Mouse (Mus musculus): ENCODE results near the gene Fam171a1. TPM values are rescaled to one million over a fixed set of nuclear protein-coding genes. Genes with fewer than 3 reads are reported as not detected.

The Fam171a1 gene
- polyA plus RNA-seq, 1 experiment from 2014 or later, result 31.2 TPM

DNA sequence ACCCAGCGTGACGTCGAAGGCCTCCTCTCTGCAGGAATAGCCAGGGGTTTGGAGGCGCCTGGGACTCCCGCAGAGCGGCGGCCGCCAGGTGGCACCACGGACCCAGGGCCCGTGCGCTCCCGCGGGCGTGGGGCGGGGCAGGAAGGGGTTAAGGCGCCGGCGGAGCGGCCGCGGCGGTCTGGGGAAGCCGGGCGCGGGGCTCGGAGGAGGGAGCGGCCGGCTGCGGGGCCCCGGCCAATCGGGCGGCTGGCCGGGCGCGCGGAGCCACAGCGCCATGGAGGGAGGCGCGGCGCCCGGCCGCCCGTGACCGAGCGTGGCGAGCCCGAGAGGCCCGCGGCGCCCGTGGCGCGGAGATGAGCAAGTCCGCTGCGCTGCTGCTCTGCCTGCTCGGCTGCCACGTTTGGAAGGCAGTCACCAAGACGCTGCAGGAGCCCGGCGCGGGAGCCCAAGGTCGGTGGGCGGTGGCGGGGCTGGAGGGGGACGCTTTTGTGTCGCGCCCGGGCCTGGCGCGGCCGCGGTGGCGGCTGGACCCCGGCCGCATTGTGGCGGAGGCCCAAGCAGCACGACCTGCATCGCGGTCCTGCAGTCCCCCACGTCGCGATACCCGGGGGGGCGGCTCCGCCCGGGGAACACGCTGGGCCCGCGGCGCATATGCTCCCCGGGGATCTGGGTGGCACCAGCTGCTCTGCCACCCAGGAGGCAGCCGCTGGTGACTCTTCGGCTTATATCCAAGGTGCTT, 4.3 kb downstream of the Fam171a1 start:
- under 1% methylated on average over 88 of the region's 93 CpGs for WGBS
- peak overlapping the region; percentile 66 for H3K4me2 ChIP-seq (replicated peaks)
- H3K9ac ChIP-seq (replicated peaks), result peak overlapping the region; percentile 88
- no peaks in the 10 kb centered on the region for H3K36me3 ChIP-seq
- ATAC-seq (replicated peaks), result peak; percentile 93
- no peaks in the 10 kb centered on the region for H3K9me3 ChIP-seq
- H3K4me3 ChIP-seq, result peak overlapping the region; percentile 88
- no peaks in the 10 kb centered on the region for H3K27me3 ChIP-seq
- H3K27ac ChIP-seq (replicated peaks), result peak overlapping the region; percentile 92
- H3K4me1 ChIP-seq, result peaks cover 25% of the 10 kb centered on the region

DNA sequence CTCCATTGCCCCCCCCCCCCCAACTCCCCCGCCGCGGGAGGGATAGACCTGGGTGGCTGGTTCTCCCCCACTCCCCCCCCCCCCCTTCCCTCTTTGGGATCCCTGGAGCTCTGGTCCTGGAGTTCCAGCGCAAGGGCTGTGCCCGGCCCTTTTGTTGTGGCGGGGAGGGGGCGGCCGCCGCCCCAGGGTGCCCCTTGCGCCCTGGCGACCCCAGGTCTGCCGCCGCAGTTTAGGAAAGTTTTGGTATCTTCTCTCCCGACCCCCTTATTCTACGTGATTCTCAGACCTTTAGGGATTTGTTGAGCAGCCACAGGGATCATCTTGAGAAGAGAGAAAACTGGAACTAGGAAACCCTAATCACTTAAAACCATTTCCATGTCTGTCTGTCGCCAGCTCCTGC, 4.9 kb downstream of the Fam171a1 start:
- Histone ChIP-seq H3K9ac (replicated peaks) (peak overlapping the region; percentile 88), H3K27me3 (no peaks in the 10 kb centered on the region), H3K4me2 (replicated peaks) (peak overlapping the region; percentile 66), H3K27ac (replicated peaks) (peak overlapping the region; percentile 92), H3K4me3 (peak overlapping the region; percentile 88), H3K36me3 (no peaks in the 10 kb centered on the region), H3K9me3 (no peaks in the 10 kb centered on the region), H3K4me1 (peaks cover 25% of the 10 kb centered on the region)
- WGBS, result 0% methylated on average over 15 of the region's 16 CpGs
- ATAC-seq (replicated peaks), result peak; percentile 37; the same call in 1 of the 2 replicates

DNA sequence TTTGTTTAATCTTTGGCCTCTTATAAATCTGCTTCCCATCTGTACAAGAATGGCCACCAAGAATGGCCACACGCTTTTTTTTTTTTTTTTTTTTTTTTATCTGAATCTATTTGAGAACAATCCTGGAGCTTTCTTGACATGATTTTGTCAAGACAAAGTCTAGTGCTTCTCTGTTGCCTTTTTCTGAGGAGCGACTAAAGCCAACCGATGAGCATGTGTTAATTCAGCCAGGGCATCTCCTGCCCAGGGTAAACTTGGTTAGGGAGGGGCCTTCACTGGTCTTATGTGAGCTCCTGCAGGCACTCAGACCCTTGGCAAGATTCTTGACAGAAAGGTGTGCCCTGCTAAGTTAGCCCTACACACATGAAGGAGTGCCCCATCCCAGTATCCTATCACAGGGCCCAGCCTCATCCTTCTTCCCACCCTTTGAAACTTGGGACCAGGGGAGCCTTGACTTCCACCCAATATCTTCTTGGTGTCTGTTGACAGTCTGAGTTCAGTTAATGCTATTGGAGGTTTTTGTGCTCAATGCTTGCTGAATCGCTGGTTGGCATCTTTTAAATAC, 5.4 kb downstream of the Fam171a1 start:
- no peak for ATAC-seq (replicated peaks)
- WGBS, result 16% methylated on average over 4 of the region's 4 CpGs
- H3K9me3 ChIP-seq, result no peaks in the 10 kb centered on the region
- peaks cover 25% of the 10 kb centered on the region for H3K4me1 ChIP-seq
- H3K4me3 ChIP-seq, result peak overlapping the region; percentile 88
- peak overlapping the region; percentile 66 for H3K4me2 ChIP-seq (replicated peaks)
- peak overlapping the region; percentile 92; the same call in 1 of the 2 replicates for H3K27ac ChIP-seq (replicated peaks)
- no peaks in the 10 kb centered on the region for H3K36me3 ChIP-seq
- H3K9ac ChIP-seq (replicated peaks), result peak overlapping the region; percentile 88
- H3K27me3 ChIP-seq, result no peaks in the 10 kb centered on the region

DNA sequence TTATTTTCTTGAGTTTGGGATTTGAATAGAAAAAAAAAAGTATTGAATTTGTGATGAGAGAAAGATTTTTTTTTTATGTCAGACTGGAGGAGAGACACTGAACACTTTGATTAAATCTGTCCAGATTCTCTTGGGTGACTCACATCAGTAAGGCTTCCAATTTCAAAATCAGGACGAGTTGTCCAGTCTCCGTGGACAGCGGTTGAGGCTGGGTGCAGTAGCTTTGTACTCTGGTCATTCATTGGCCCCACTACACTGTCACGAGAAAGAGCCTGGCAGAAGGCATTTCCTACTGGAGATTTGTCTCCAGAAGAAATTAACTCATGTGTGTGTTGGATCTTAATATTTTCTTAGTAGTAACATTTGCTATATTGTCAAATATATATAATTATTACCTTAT, 8.5 kb downstream of the Fam171a1 start:
- Histone ChIP-seq H3K27ac (replicated peaks) (no peak overlapping the region), H3K4me3 (no peak overlapping the region), H3K4me1 (peaks cover 28% of the 10 kb centered on the region), H3K36me3 (no peaks in the 10 kb centered on the region), H3K4me2 (replicated peaks) (no peak overlapping the region), H3K27me3 (no peaks in the 10 kb centered on the region), H3K9me3 (no peaks in the 10 kb centered on the region), H3K9ac (replicated peaks) (no peak overlapping the region)
- 81% methylated on average over 4 of the region's 4 CpGs for whole genome bisulfite sequencing
- no peak for ATAC-seq (replicated peaks)

DNA sequence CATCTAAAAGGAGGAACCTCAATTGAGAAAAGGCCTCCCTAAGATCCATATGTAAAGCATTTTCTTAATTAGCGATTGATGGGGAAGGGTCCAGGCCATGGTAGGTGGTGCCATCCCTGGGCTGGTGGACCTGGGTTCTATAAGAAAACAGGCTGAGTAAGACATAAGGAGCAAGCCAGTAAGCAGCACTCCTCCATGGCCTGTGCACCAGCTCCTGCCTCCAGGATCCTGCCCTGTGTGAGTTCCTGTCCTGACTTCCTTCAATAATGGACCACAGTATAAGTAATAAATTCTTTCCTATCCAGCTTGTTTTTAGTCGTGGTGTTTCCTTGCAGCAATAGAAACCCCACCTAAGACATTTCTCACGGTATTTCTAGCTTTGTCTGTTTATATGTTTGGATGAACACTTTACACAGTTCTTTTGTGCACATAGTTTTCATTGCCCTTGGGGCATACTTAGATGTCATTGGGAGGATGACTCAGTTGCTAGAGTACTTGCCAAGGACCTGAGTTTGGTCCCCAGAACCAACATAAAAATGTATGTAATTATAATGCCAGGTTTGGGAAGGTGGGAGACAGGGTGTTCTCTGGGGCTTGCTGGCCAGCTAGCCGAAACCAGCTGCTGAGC, 13.3 kb downstream of the Fam171a1 start:
- no peak overlapping the region for H3K9ac ChIP-seq (replicated peaks)
- ATAC-seq (replicated peaks), result no peak
- no peaks in the 10 kb centered on the region for H3K27me3 ChIP-seq
- H3K36me3 ChIP-seq, result no peaks in the 10 kb centered on the region
- H3K4me1 ChIP-seq, result 0 out of 2 replicates have a peak, but pooled peaks cover 3% of the 10 kb centered on the region
- H3K4me3 ChIP-seq, result no peak overlapping the region
- H3K27ac ChIP-seq (replicated peaks), result no peak overlapping the region
- H3K9me3 ChIP-seq, result no peaks in the 10 kb centered on the region
- no peak overlapping the region for H3K4me2 ChIP-seq (replicated peaks)
- WGBS, result 90% methylated on average over 4 of the region's 4 CpGs

DNA sequence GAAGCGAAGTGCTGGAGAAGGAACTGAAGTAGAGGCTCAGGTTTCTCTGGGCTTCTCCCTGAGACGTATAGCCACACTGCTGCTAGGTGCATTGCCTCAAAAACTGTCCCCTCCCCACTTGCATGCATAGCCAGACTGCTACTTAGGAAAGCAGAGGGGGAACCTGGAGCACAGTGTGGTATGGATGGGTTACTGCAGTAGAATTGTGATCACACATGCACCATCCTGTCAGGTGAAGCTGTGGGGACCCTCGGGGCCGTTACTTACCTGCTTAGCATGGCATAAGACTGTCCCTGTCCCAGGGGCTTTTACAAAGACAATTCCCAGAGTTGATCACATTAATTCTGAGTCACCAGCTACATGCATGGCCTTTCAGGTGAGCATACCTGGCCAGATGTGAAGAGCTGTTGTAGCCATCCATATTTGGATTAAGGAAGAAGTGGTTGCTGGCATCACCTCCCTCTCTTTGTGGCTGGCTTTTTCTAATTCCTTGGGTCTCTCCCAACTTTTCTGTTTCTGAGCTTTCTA, 14.4 kb downstream of the Fam171a1 start:
- H3K4me3 ChIP-seq, result no peak overlapping the region
- 72% methylated on average over 4 of the region's 4 CpGs for WGBS
- H3K9ac ChIP-seq (replicated peaks), result no peak overlapping the region

DNA sequence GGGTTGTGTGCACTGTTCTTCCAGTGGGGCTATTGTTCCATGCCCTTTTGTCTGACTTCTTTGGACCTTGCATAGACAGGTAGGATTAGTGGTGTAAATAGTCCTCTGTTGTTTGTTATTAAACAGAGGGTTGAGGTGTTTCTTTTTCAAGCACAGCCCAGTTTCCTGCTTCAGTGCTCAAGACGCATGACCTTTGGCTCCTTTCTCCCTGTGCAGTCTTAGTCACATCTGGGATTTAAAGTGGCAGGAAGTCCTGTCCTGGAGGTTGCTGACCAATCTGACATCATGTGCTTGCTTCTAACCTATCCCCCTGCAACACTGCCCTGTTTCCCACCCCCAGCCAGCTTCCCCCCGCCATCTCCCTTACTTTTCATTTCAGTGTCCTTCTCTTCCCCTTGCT, 14.9 kb downstream of the Fam171a1 start:
- Histone ChIP-seq H3K9ac (replicated peaks) (no peak overlapping the region), H3K4me2 (replicated peaks) (no peak overlapping the region), H3K9me3 (no peaks in the 10 kb centered on the region), H3K4me1 (peaks cover 6% of the 10 kb centered on the region; the same call in 1 of the 2 replicates), H3K36me3 (no peaks in the 10 kb centered on the region), H3K27me3 (no peaks in the 10 kb centered on the region), H3K27ac (replicated peaks) (no peak overlapping the region), H3K4me3 (no peak overlapping the region)
- no peak for ATAC-seq (replicated peaks)
- WGBS, result 67% methylated on average over 2 of the region's 2 CpGs

More for the DNA sequence above, 14.4 kb downstream of the Fam171a1 start:
- H3K27me3 ChIP-seq, result no peaks in the 10 kb centered on the region
- H3K9me3 ChIP-seq, result no peaks in the 10 kb centered on the region
- ATAC-seq (replicated peaks), result no peak
- no peaks in the 10 kb centered on the region for H3K36me3 ChIP-seq
- no peak overlapping the region for H3K27ac ChIP-seq (replicated peaks)
- peaks cover 6% of the 10 kb centered on the region; the same call in 1 of the 2 replicates for H3K4me1 ChIP-seq
- no peak overlapping the region for H3K4me2 ChIP-seq (replicated peaks)

DNA sequence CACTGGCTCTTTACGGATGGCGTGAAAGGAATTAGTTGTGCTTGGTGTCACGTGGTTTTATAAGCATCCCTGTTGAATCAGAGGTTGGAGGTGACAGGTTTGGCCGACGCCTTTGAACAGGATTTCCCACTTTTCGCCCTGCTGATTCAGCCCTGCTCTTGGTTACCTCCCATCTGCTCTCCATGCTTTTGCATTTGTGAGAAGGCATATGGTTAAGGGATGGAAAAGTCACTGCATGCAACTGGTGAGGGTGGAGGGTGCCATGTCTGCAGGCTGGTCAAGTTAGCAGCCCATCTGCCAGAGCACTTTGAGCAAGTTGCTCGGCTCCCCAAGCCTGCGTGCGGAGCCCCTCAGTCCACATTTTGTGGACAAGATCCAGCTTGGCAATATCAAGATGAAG, 18.4 kb downstream of the Fam171a1 start:
- Histone ChIP-seq H3K9me3 (no peaks in the 10 kb centered on the region), H3K27me3 (no peaks in the 10 kb centered on the region), H3K36me3 (no peaks in the 10 kb centered on the region), H3K4me3 (no peak overlapping the region), H3K4me2 (replicated peaks) (no peak overlapping the region), H3K27ac (replicated peaks) (no peak overlapping the region), H3K4me1 (peaks cover 11% of the 10 kb centered on the region), H3K9ac (replicated peaks) (no peak overlapping the region)
- 62% methylated on average over 9 of the region's 9 CpGs for WGBS
- peak; percentile 39; the same call in 1 of the 2 replicates for ATAC-seq (replicated peaks)

DNA sequence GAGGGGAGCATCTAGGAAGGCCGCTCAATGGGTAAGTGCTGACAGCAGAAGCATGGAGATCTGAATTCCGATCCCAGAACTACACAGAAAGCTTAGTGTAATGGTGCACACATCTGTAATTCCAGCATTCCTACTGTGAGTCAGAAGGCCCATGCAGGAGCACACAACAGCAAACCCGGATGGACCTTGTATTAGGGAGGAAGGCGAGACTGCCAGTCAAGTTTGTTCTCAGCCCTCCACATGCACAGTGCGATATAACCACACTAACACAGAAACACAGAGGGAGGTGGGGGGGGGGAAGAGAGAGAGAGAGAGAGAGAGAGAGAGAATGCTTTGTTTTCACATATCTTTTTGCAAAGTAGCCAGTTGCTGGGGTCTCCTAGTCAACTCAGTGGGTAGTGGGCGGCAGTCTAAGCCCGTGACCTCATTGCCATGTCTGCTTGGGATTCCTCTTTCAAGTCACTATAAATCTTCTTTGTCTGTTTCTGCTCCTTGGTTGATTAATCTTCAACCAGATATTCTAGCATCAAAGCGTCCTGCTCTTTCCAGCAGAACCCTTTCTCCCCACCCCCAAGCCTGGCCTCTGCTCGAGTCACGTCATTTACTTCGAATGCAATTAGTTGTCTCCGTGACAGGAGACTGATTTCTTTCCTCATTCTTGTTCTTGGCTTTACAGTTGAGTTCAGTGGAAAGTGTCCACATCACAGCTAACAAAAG, 20.7 kb downstream of the Fam171a1 start:
- 35% methylated on average over 12 of the region's 12 CpGs for WGBS
- H3K27me3 ChIP-seq, result no peaks in the 10 kb centered on the region
- no peak overlapping the region for H3K9ac ChIP-seq (replicated peaks)
- H3K36me3 ChIP-seq, result no peaks in the 10 kb centered on the region
- H3K4me3 ChIP-seq, result no peak overlapping the region
- H3K4me1 ChIP-seq, result peaks cover 14% of the 10 kb centered on the region
- no peak overlapping the region for H3K4me2 ChIP-seq (replicated peaks)
- H3K27ac ChIP-seq (replicated peaks), result no peak overlapping the region
- ATAC-seq (replicated peaks), result no peak; the same call in 1 of the 2 replicates
- no peaks in the 10 kb centered on the region for H3K9me3 ChIP-seq

DNA sequence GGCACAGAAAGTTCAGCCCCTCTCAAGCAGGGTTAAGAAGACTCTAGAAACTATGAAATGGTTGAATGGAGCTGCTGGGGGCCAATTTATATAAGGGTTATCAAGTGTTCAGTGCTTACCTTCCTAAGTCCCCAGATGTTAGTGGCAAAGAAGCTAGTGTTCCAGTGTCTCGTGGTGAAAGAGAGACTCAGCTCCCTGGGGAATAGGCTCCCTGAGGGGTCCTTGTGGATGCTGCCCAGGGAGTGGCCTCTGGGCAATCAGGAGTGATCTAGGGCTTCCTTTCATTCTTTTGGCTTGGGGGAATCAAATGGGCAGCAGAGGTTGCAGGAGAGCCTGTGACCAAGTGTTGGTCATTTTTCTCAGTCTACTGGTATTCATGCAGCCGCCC, 21.3 kb downstream of the Fam171a1 start:
- no peak overlapping the region for H3K4me2 ChIP-seq (replicated peaks)
- H3K4me3 ChIP-seq, result no peak overlapping the region
- peaks cover 14% of the 10 kb centered on the region for H3K4me1 ChIP-seq
- WGBS, result 46% methylated on average over 2 of the region's 2 CpGs
- no peaks in the 10 kb centered on the region for H3K27me3 ChIP-seq
- no peak overlapping the region for H3K27ac ChIP-seq (replicated peaks)
- no peak overlapping the region for H3K9ac ChIP-seq (replicated peaks)
- ATAC-seq (replicated peaks), result no peak
- no peaks in the 10 kb centered on the region for H3K36me3 ChIP-seq
- no peaks in the 10 kb centered on the region for H3K9me3 ChIP-seq

DNA sequence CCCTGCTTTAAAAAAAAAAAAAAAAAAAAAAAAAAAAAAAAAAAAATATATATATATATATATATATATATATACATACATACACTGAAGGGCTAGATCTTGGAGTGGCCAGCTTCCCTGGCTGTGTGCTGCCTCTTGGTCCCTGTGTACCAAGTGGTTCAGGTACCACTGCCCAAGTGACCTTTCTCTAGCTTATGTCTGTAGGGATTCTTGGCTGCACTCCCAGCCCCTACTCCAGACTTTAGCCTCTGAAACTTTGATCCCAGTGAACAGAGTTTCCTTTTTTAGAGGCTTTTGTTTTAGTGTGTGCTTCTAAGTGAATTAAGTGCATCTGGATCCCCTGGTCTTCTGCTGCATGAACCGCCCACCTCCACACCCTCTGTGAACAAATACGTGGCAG, 24.3 kb downstream of the Fam171a1 start:
- no peak overlapping the region for H3K4me3 ChIP-seq
- no peak for ATAC-seq (replicated peaks)
- WGBS, result 46% methylated on average over 2 of the region's 2 CpGs
- no peaks in the 10 kb centered on the region for H3K36me3 ChIP-seq
- no peaks in the 10 kb centered on the region for H3K27me3 ChIP-seq
- no peak overlapping the region for H3K9ac ChIP-seq (replicated peaks)
- no peaks in the 10 kb centered on the region for H3K9me3 ChIP-seq
- no peak overlapping the region for H3K4me2 ChIP-seq (replicated peaks)
- no peak overlapping the region for H3K27ac ChIP-seq (replicated peaks)
- peaks cover 12% of the 10 kb centered on the region for H3K4me1 ChIP-seq

DNA sequence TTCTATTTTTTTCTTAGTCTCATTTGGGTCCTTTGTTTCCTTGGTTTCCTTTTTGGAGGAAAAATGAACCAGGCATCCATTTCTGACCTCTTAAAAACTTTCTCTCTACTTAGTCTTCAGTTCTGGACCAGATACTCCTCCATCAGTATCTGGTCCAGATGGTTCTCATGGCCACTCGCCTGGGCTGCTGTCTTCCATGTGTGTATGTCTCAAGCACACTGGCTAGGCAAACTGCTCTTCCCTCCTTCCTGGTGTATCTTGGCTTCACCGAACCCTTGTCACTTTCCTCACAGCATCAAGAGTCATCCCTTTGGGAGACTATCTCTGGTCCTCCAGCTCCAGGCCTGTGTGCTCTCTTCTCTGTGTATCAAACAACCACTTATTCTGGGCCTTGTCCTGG, 25.0 kb downstream of the Fam171a1 start:
- Histone ChIP-seq H3K36me3 (no peaks in the 10 kb centered on the region), H3K9me3 (no peaks in the 10 kb centered on the region), H3K4me2 (replicated peaks) (no peak overlapping the region), H3K9ac (replicated peaks) (no peak overlapping the region), H3K27me3 (no peaks in the 10 kb centered on the region), H3K27ac (replicated peaks) (no peak overlapping the region), H3K4me1 (peaks cover 12% of the 10 kb centered on the region), H3K4me3 (no peak overlapping the region)
- WGBS, result 92% methylated on average over 2 of the region's 2 CpGs
- ATAC-seq (replicated peaks), result no peak

All from forebrain, embryonic 15.5 days (tissue).